Mouse (Mus musculus): ENCODE measurements around the gene Nipsnap3b. TPM values are rescaled to one million over a fixed set of nuclear protein-coding genes. Genes with fewer than 3 reads are reported as not detected.

Gene Nipsnap3b
- polyA plus RNA-seq, 1 experiment from 2014 or later: 67.4 TPM

DNA sequence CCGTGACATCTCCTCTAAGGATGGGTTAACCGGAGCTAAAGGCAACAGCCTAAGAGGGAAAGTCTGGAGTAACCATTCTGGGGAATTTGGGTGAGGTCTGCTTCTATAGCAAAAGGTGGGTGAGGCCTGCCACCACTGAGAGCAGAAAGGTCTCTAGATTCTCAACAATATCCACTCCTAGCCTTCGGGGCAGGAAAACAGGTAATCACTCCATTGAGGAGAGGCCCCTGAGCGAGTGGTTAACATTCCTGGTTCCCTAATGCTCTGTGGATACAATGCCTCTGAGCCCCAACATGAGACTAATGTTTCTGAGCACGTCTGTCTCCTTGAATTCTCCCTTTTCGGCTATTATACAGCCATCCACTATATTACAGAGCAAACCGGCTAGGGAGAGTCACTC is 2.7 kb downstream of the Nipsnap3b start:
- 89% methylated on average over 7 of the region's 7 CpGs for WGBS
- H3K4me3 ChIP-seq (ENCODE audit: low read depth, low read length): no peak overlapping the region
- H3K27me3 ChIP-seq (replicated peaks; ENCODE audit: control insufficient read depth, insufficient read depth, low read length): no peaks in the 10 kb centered on the region
- no peak overlapping the region for H3K9ac ChIP-seq (ENCODE audit: low read depth, low read length)
- no peak overlapping the region for H3K27ac ChIP-seq (ENCODE audit: low read depth, low read length)
- H3K4me1 ChIP-seq (replicated peaks; ENCODE audit: control insufficient read depth, insufficient read depth, low read length): 0 out of 2 replicates have a peak, but pooled peaks cover 3% of the 10 kb centered on the region
- peaks cover 27% of the 10 kb centered on the region for H3K36me3 ChIP-seq (ENCODE audit: control insufficient read depth, insufficient read depth, low read length)
- no peak overlapping the region for H3K4me2 ChIP-seq
- peaks cover 4% of the 10 kb centered on the region; the same call in 1 of the 2 replicates for H3K9me3 ChIP-seq (ENCODE audit: control insufficient read depth, low read length)
- no peak for DNase-seq (ENCODE audit: low spot score)
- ATAC-seq (replicated peaks; ENCODE audit: low FRiP score): no peak

DNA sequence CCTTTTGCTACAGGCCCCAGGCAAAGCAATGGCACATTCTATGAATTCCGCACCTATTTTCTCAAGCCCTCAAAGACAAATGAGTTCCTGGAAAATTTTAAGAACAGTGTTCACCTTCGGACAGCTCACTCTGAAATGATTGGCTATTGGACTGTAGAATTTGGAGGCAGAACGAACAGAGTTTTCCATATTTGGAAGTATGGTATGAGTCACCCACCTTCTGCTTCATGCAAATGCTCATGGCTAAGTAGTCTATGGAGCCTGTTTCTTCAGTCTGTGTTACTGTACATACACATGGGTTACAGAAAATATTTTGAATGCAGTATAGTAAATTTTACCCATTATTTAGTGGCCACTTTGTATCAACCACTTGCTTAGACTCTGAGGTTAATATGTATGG is 3.3 kb downstream of the Nipsnap3b start:
- no peaks in the 10 kb centered on the region for H3K27me3 ChIP-seq (replicated peaks; ENCODE audit: control insufficient read depth, insufficient read depth, low read length)
- peaks cover 31% of the 10 kb centered on the region for H3K36me3 ChIP-seq (ENCODE audit: control insufficient read depth, insufficient read depth, low read length)
- ATAC-seq (replicated peaks; ENCODE audit: low FRiP score): no peak
- no peak overlapping the region for H3K9ac ChIP-seq (ENCODE audit: low read depth, low read length)
- H3K4me1 ChIP-seq (replicated peaks; ENCODE audit: control insufficient read depth, insufficient read depth, low read length): 0 out of 2 replicates have a peak, but pooled peaks cover 3% of the 10 kb centered on the region
- DNase-seq (ENCODE audit: low spot score): no peak
- WGBS: 91% methylated on average over 3 of the region's 3 CpGs
- H3K27ac ChIP-seq (ENCODE audit: low read depth, low read length): no peak overlapping the region
- peaks cover 4% of the 10 kb centered on the region; the same call in 1 of the 2 replicates for H3K9me3 ChIP-seq (ENCODE audit: control insufficient read depth, low read length)
- no peak overlapping the region for H3K4me2 ChIP-seq
- no peak overlapping the region for H3K4me3 ChIP-seq (ENCODE audit: low read depth, low read length)

DNA sequence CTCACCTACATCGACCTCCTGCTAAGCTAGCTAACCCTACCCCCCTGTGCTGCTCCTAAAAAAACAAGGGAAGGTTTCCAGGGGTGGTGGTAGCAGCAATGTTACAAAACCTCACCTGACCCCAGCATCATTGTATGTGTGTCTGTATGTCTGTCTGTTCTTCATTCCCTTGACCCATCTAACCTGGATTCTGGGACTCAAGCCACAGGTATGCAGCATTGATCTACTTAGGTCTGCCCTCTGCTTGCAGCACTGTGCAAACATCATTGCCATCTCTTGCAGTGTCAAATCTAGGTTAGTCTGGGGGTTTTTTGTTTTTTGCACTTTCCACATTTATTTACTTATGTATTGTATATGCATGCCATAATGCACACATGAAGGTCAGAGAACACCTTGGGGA is 6.7 kb downstream of the Nipsnap3b start:
- no peak overlapping the region for H3K4me3 ChIP-seq (ENCODE audit: low read depth, low read length)
- H3K27me3 ChIP-seq (replicated peaks; ENCODE audit: control insufficient read depth, insufficient read depth, low read length): no peaks in the 10 kb centered on the region
- H3K9ac ChIP-seq (ENCODE audit: low read depth, low read length): no peak overlapping the region
- ATAC-seq (replicated peaks; ENCODE audit: low FRiP score): no peak
- DNase-seq (ENCODE audit: low spot score): no peak
- H3K9me3 ChIP-seq (ENCODE audit: control insufficient read depth, low read length): peaks cover 4% of the 10 kb centered on the region; the same call in 1 of the 2 replicates
- no peaks in the 10 kb centered on the region for H3K4me1 ChIP-seq (replicated peaks; ENCODE audit: control insufficient read depth, insufficient read depth, low read length)
- H3K36me3 ChIP-seq (ENCODE audit: control insufficient read depth, insufficient read depth, low read length): peaks cover 35% of the 10 kb centered on the region
- no peak overlapping the region for H3K27ac ChIP-seq (ENCODE audit: low read depth, low read length)
- WGBS: 75% methylated on average over 1 of the region's 1 CpGs
- no peak overlapping the region for H3K4me2 ChIP-seq

DNA sequence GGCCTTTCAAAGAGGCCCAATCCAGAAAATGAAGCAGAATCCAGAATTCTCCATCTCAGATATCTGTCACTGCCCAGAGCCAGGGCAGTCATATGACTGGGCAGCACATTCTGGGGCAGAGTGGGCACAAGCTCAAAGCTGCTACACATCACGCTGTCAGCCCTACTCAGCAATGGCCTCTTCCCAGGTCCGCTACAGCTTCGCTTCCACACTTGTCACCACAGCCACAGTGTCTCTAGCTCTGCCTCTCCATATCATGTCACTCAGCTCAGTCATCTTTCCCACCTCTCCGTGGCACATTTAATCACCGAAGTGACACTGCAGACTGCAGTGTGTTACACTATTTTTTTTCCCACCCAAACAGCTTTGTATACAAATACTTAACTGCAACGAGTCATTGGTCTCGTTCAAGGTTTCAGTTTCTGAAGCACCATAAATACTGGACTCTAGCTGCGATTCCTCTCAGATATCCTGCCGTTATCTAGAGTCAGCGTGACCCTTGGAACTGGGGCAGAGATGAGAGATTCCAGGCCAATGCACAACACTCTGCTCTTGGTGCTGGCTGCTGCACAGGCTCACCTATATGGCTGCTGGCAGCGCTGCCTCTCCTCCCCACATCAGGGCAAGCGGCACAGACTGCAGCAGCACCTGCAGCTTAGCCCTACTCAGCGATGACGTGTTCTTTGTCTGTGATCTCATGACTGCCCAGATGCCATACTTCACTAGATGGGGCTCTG is 11.7 kb downstream of the Nipsnap3b start:
- H3K4me2 ChIP-seq: no peak overlapping the region
- H3K9ac ChIP-seq (ENCODE audit: low read depth, low read length): no peak overlapping the region
- H3K4me3 ChIP-seq (ENCODE audit: low read depth, low read length): no peak overlapping the region
- no peaks in the 10 kb centered on the region for H3K9me3 ChIP-seq (ENCODE audit: control insufficient read depth, low read length)
- ATAC-seq (replicated peaks; ENCODE audit: low FRiP score) (peak; percentile 65), DNase-seq (ENCODE audit: low spot score) (no peak)
- 85% methylated on average over 14 of the region's 14 CpGs for WGBS
- no peak overlapping the region for H3K27ac ChIP-seq (ENCODE audit: low read depth, low read length)
- no peaks in the 10 kb centered on the region for H3K27me3 ChIP-seq (replicated peaks; ENCODE audit: control insufficient read depth, insufficient read depth, low read length)
- H3K36me3 ChIP-seq (ENCODE audit: control insufficient read depth, insufficient read depth, low read length): peaks cover 12% of the 10 kb centered on the region
- H3K4me1 ChIP-seq (replicated peaks; ENCODE audit: control insufficient read depth, insufficient read depth, low read length): no peaks in the 10 kb centered on the region

DNA sequence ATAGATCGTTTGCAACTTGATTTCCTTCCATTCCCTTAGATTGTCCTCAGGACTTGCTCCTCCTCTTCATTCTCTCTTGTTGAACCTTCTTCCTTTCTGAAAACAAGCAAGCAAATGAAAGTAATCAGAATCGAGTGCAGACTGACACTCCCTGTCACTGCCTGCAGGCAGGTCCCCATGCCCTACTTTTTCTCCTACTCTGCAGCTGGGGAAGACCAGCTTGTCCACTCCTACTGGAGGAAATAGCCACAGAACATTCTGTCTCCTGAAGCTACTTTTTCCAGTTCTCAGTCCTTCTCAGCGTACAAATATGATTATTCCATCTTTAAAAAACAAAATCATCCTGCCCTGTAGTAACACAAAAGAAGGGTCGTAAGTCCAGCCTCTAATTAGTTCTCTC is 12.7 kb downstream of the Nipsnap3b start:
- ATAC-seq (replicated peaks; ENCODE audit: low FRiP score) (no peak), DNase-seq (ENCODE audit: low spot score) (no peak)
- Histone ChIP-seq H3K4me2 (no peak overlapping the region), H3K4me3 (ENCODE audit: low read depth, low read length) (no peak overlapping the region), H3K9ac (ENCODE audit: low read depth, low read length) (no peak overlapping the region), H3K4me1 (replicated peaks; ENCODE audit: control insufficient read depth, insufficient read depth, low read length) (no peaks in the 10 kb centered on the region), H3K9me3 (ENCODE audit: control insufficient read depth, low read length) (no peaks in the 10 kb centered on the region), H3K27ac (ENCODE audit: low read depth, low read length) (no peak overlapping the region), H3K27me3 (replicated peaks; ENCODE audit: control insufficient read depth, insufficient read depth, low read length) (no peaks in the 10 kb centered on the region), H3K36me3 (ENCODE audit: control insufficient read depth, insufficient read depth, low read length) (peaks cover 10% of the 10 kb centered on the region)
- 85% methylated on average over 4 of the region's 4 CpGs for WGBS

DNA sequence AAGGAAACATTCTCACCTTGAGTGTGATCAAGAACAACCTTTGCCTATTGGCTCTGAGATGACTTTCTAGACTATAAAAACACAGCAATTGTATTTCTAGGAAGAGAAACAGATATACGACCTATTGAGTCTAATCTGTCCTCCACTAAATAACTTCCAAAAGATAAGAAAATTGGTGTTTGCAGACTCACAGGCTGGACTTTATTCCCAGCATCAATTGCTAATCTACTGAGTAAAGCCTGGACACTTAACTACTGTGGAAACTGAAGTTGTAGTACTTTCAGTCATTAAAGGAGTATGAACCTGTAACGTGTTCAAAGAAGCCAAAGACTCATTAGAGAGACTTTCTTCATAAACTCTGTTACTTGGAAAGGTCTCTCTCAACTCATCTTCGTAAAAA is 16.1 kb downstream of the Nipsnap3b start:
- Histone ChIP-seq H3K9me3 (ENCODE audit: control insufficient read depth, low read length) (no peaks in the 10 kb centered on the region), H3K9ac (ENCODE audit: low read depth, low read length) (no peak overlapping the region), H3K4me3 (ENCODE audit: low read depth, low read length) (no peak overlapping the region), H3K27me3 (replicated peaks; ENCODE audit: control insufficient read depth, insufficient read depth, low read length) (no peaks in the 10 kb centered on the region), H3K36me3 (ENCODE audit: control insufficient read depth, insufficient read depth, low read length) (peaks cover 3% of the 10 kb centered on the region; the same call in 1 of the 2 replicates), H3K4me2 (no peak overlapping the region), H3K27ac (ENCODE audit: low read depth, low read length) (no peak overlapping the region), H3K4me1 (replicated peaks; ENCODE audit: control insufficient read depth, insufficient read depth, low read length) (no peaks in the 10 kb centered on the region)
- DNase-seq (ENCODE audit: low spot score): no peak
- 72% methylated on average over 3 of the region's 3 CpGs for WGBS
- no peak for ATAC-seq (replicated peaks; ENCODE audit: low FRiP score)

DNA sequence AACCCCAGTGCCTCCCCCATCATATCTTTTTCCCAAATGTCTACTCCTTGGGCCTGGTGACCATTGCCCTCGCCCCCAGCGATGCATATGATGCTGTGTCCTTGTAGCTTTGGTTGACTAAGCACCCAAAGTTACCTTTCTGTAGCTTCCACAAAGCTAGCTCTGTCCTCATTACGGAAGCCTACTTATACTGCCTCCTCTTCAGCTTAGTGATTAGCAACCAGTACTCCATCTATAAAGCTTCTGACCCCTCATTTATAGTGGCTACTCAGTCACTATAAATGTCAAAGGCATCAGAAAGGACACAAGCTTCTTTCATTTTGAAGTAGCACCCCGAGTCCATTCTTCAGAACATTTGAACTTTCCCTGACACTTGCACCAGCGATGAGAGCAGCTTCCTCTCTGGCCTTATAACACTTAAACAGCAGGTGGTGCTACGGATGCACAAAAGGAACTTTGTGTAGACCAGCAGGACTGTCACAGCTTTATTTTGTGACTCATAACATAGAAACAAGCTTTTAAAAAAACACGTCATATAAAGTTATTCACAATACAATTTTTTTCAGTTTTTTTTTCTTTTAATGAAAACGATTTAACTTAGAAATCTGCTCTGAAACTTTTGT is 18.8 kb downstream of the Nipsnap3b start:
- Histone ChIP-seq H3K4me1 (replicated peaks; ENCODE audit: control insufficient read depth, insufficient read depth, low read length) (no peaks in the 10 kb centered on the region), H3K36me3 (ENCODE audit: control insufficient read depth, insufficient read depth, low read length) (no peaks in the 10 kb centered on the region), H3K27me3 (replicated peaks; ENCODE audit: control insufficient read depth, insufficient read depth, low read length) (no peaks in the 10 kb centered on the region), H3K9ac (ENCODE audit: low read depth, low read length) (no peak overlapping the region), H3K4me3 (ENCODE audit: low read depth, low read length) (no peak overlapping the region), H3K4me2 (no peak overlapping the region), H3K9me3 (ENCODE audit: control insufficient read depth, low read length) (no peaks in the 10 kb centered on the region), H3K27ac (ENCODE audit: low read depth, low read length) (no peak overlapping the region)
- no peak for ATAC-seq (replicated peaks; ENCODE audit: low FRiP score)
- DNase-seq (ENCODE audit: low spot score): no peak
- 67% methylated on average over 8 of the region's 8 CpGs for WGBS

DNA sequence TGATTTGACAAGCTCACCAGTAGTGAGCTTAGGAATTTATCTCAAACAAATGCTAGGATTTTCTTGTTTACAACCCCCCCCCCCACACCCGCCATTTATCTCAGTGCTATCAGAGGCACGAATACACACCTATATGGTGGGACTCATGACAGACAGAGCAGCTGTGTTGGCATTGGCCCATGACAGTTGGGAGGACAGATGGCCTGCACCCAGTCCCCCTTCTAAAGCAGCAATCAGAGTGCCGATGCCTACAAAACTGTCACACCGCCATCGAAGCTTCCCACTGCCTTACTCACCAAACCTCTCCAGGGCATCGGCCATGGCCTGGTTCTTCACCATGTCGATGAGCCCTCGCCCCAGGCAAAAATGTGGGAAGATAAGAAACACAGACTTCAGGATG is 32.1 kb downstream of the Nipsnap3b start:
- ATAC-seq (replicated peaks; ENCODE audit: low FRiP score): no peak
- 81% methylated on average over 8 of the region's 8 CpGs for whole genome bisulfite sequencing
- H3K9ac ChIP-seq (ENCODE audit: low read depth, low read length): no peak overlapping the region
- no peaks in the 10 kb centered on the region for H3K27me3 ChIP-seq (replicated peaks; ENCODE audit: control insufficient read depth, insufficient read depth, low read length)
- H3K27ac ChIP-seq (ENCODE audit: low read depth, low read length): no peak overlapping the region
- peaks cover 3% of the 10 kb centered on the region; the same call in 1 of the 2 replicates for H3K36me3 ChIP-seq (ENCODE audit: control insufficient read depth, insufficient read depth, low read length)
- H3K4me3 ChIP-seq (ENCODE audit: low read depth, low read length): no peak overlapping the region
- no peaks in the 10 kb centered on the region for H3K9me3 ChIP-seq (ENCODE audit: control insufficient read depth, low read length)
- DNase-seq (ENCODE audit: low spot score): no peak
- H3K4me1 ChIP-seq (replicated peaks; ENCODE audit: control insufficient read depth, insufficient read depth, low read length): no peaks in the 10 kb centered on the region
- no peak overlapping the region for H3K4me2 ChIP-seq

DNA sequence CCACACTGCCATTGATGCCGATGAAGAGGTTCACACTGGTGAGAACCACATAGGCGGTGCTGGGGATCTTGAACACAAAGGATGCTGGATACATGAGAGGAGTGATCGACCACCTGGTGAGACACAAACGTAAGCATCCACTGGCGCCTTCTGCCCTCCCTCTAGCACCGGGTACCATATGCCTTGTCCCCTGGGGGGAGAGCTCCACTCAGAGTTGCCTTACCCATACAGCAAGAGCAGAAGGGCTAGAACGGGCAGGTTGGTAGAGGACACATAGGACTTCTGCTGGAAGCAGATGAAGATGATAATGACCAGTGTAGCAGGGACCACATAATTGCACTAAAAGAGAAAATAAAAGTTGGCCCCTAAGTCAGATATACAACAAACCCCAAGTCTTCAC is 34.1 kb downstream of the Nipsnap3b start:
- peaks cover 3% of the 10 kb centered on the region; the same call in 1 of the 2 replicates for H3K36me3 ChIP-seq (ENCODE audit: control insufficient read depth, insufficient read depth, low read length)
- H3K9me3 ChIP-seq (ENCODE audit: control insufficient read depth, low read length): no peaks in the 10 kb centered on the region
- H3K4me1 ChIP-seq (replicated peaks; ENCODE audit: control insufficient read depth, insufficient read depth, low read length): no peaks in the 10 kb centered on the region
- WGBS: 83% methylated on average over 7 of the region's 7 CpGs
- no peak overlapping the region for H3K4me2 ChIP-seq
- H3K27me3 ChIP-seq (replicated peaks; ENCODE audit: control insufficient read depth, insufficient read depth, low read length): no peaks in the 10 kb centered on the region
- no peak overlapping the region for H3K9ac ChIP-seq (ENCODE audit: low read depth, low read length)
- H3K4me3 ChIP-seq (ENCODE audit: low read depth, low read length): no peak overlapping the region
- H3K27ac ChIP-seq (ENCODE audit: low read depth, low read length): no peak overlapping the region
- no peak for ATAC-seq (replicated peaks; ENCODE audit: low FRiP score)
- DNase-seq (ENCODE audit: low spot score): no peak
